Mouse (Mus musculus) liver, embryonic 15.5 days (tissue): ENCODE measurements at regions not wholly inside any gene's neighbourhood (a gene's known extent, or its start where the extent isn't known, plus 50 kb on each side); places are given as distances from the start of the nearest gene placed in this dataset.
A peak's percentile ranks its signal among the peaks of the same experiment; 100 is the strongest.

Experiments used
- ATAC-seq: fragments of 200-750 bp; cut with Nextera tagmentation; 2 replicates; pipeline ENCODE4 v1.8.0; 2017; ENCODE audit warnings: moderate number of reproducible peaks, mild to moderate bottlenecking, moderate library complexity; ENCODE audit not compliant: insufficient read depth
- H3K27ac ChIP-seq: fragments of 300-500 bp; sonication (generic); replicated peaks from 2 replicates; pipeline ENCODE4 v1.5.1; 2015; ENCODE audit warnings: mild to moderate bottlenecking, inconsistent platforms
- H3K27me3 ChIP-seq: fragments of 300-500 bp; sonication (generic); 2 replicates; pipeline ENCODE4 v1.6.1; 2015; ENCODE audit warnings: mild to moderate bottlenecking, inconsistent platforms
- H3K36me3 ChIP-seq: fragments of 300-500 bp; sonication (generic); replicated peaks from 2 replicates; pipeline ENCODE4 v1.6.1; 2015; ENCODE audit warnings: moderate library complexity, mild to moderate bottlenecking, inconsistent platforms
- H3K4me1 ChIP-seq: fragments of 300-500 bp; sonication (generic); replicated peaks from 2 replicates; pipeline ENCODE4 v1.6.1; 2015; ENCODE audit warnings: inconsistent platforms
- H3K4me2 ChIP-seq: fragments of 300-500 bp; sonication (generic); 2 replicates; pipeline ENCODE4 v1.6.1; 2015; ENCODE audit warnings: moderate library complexity, mild to moderate bottlenecking, inconsistent platforms
- H3K4me3 ChIP-seq: fragments of 300-500 bp; sonication (generic); replicated peaks from 2 replicates; pipeline ENCODE4 v1.5.1; 2015; ENCODE audit warnings: mild to moderate bottlenecking, inconsistent platforms
- H3K9ac ChIP-seq: fragments of 300-500 bp; sonication (generic); 2 replicates; pipeline ENCODE4 v1.6.1; 2015; ENCODE audit warnings: moderate library complexity, mild to moderate bottlenecking, inconsistent platforms
- H3K9me3 ChIP-seq: fragments of 300-500 bp; sonication (generic); replicated peaks from 2 replicates; pipeline ENCODE4 v1.6.1; 2016; ENCODE audit warnings: inconsistent platforms
- WGBS: fragments of 180-500 bp; shearing (Covaris S2); methylation state at CpG from one replicate; pipeline ENCODE4 v1.1.7; 2015; ENCODE audit warnings: mixed read lengths; ENCODE audit not compliant: insufficient replicate concordance; 5-methylcytosine and 5-hydroxymethylcytosine counted together

DNA sequence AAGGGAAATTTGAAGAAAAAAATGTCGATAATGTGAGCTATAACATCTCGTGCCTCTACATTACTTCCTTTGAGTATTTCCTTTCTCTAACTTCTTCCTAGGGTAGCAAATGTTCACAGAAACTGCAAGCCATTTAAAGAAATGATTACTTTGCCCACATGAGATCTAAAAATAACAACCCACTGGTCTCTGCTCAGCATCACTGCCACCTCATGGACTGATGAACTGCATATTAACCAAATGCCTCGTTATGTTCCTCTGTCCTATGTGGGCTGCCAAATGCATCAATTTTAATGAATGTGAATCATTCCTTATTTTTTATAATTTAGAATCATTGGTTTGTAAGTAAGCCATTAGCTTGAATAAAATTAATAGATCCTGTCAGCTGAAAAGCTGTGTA is 590.0 kb upstream of the Nr3c2 start:
- Histone ChIP-seq H3K27me3 (no peaks in the 10 kb centered on the region), H3K4me1 (no peaks in the 10 kb centered on the region)

DNA sequence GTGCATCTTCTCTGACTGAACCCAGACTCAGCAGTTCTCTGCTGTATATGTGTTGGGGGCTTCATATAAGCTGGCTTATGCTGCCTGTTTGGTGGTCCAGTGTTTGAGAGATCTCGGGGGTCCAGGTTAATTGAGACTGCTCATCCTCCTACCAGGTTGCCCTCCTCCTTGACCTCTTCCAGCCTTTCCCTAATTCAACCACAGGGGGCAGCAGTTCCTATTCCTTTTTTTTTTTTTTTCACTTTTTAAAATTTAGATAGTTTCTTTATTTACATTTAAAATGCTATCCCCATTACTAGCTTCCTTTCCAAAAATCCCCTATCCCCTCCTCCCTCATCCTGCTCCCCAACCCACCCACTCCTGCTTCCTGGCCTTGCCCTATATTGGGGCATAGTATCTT is 570.7 kb upstream of the Nr3c2 start:
- Histone ChIP-seq H3K4me2 (no peak overlapping the region), H3K36me3 (no peaks in the 10 kb centered on the region), H3K27ac (no peak overlapping the region), H3K4me1 (no peaks in the 10 kb centered on the region), H3K4me3 (no peak overlapping the region), H3K27me3 (no peaks in the 10 kb centered on the region), H3K9ac (no peak overlapping the region), H3K9me3 (no peaks in the 10 kb centered on the region)
- WGBS = 44% methylated on average over 1 of the region's 1 CpGs
- ATAC-seq = no peak

More for the DNA sequence above, 590.0 kb upstream of the Nr3c2 start:
- no peaks in the 10 kb centered on the region for H3K36me3 ChIP-seq
- H3K4me3 ChIP-seq = no peak overlapping the region
- H3K9me3 ChIP-seq = no peaks in the 10 kb centered on the region
- no peak overlapping the region for H3K27ac ChIP-seq
- no peak for ATAC-seq
- H3K9ac ChIP-seq = no peak overlapping the region
- 39% methylated on average over 3 of the region's 3 CpGs for WGBS
- no peak overlapping the region for H3K4me2 ChIP-seq

DNA sequence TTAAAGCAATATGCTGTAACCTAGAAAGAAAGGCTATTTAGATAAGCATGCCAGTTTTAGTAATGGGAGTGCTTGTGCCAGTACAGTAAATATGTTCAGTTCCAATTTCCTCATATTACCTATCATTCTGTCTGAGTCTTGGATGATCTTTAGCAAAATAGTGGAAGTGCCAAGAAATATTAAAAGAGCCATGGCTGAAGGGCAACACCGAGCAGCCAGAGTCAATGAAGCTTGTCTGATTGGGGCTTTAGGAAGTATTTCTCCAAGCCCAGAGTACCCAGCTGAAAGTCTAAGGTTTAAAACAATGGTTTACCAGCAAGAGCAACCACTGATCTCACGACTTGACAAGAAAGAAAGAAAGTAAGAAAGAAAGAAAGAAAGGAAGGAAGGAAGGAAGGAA is 556.2 kb upstream of the Nr3c2 start:
- Histone ChIP-seq H3K4me3 (no peak overlapping the region), H3K4me1 (no peaks in the 10 kb centered on the region), H3K4me2 (no peak overlapping the region), H3K36me3 (no peaks in the 10 kb centered on the region), H3K27ac (no peak overlapping the region), H3K27me3 (no peaks in the 10 kb centered on the region), H3K9ac (no peak overlapping the region), H3K9me3 (no peaks in the 10 kb centered on the region)
- ATAC-seq = no peak
- WGBS = 39% methylated on average over 2 of the region's 2 CpGs

DNA sequence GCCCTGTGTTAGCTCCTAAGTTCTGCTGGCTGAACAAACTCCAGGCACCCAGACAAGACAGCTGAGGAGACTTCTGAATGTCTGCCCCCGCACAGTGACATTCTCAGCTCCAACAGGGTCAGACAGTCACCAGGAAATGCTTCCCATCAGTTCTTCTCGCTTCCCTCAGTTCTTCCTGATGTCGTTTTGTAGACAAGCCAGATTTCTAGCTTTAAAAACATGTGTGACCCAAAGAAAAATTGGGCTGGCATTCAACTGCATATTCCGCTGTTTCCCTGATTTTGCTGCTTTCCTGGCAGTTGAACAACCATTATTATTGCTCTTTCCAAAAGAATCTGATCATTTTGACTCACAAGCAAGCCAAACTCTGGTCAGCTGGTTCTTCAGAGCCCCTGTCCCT is 553.1 kb upstream of the Nr3c2 start:
- no peak overlapping the region for H3K4me2 ChIP-seq
- H3K27me3 ChIP-seq = no peaks in the 10 kb centered on the region
- ATAC-seq = no peak

DNA sequence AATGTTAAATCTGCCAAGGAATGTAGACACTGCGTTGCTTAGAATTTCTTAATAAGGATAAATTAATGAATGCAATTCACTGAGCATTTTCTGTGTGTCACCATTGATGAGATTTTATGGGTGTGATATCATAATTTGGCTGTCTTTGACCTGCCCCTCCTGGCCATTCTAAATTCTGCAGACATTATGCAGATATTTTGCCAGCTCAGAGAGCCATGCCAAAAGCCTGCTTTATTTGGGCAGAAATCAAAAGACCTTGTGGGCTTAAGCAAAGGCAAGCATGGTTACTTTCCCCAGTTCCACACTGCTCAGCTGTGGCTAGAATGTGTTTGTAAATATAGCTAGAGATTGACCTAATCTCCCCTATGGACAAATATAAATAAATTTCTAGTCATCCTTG is 552.4 kb upstream of the Nr3c2 start:
- WGBS = 67% methylated on average over 1 of the region's 1 CpGs
- H3K36me3 ChIP-seq = no peaks in the 10 kb centered on the region
- no peak overlapping the region for H3K4me2 ChIP-seq
- no peak overlapping the region for H3K4me3 ChIP-seq
- no peak overlapping the region for H3K9ac ChIP-seq
- H3K27ac ChIP-seq = no peak overlapping the region
- H3K9me3 ChIP-seq = no peaks in the 10 kb centered on the region
- no peaks in the 10 kb centered on the region for H3K27me3 ChIP-seq
- no peak for ATAC-seq
- no peaks in the 10 kb centered on the region for H3K4me1 ChIP-seq

More for the DNA sequence above, 553.1 kb upstream of the Nr3c2 start:
- Histone ChIP-seq H3K9ac (no peak overlapping the region), H3K4me3 (no peak overlapping the region), H3K27ac (no peak overlapping the region), H3K9me3 (no peaks in the 10 kb centered on the region), H3K4me1 (no peaks in the 10 kb centered on the region), H3K36me3 (no peaks in the 10 kb centered on the region)
- WGBS = 46% methylated on average over 4 of the region's 4 CpGs

DNA sequence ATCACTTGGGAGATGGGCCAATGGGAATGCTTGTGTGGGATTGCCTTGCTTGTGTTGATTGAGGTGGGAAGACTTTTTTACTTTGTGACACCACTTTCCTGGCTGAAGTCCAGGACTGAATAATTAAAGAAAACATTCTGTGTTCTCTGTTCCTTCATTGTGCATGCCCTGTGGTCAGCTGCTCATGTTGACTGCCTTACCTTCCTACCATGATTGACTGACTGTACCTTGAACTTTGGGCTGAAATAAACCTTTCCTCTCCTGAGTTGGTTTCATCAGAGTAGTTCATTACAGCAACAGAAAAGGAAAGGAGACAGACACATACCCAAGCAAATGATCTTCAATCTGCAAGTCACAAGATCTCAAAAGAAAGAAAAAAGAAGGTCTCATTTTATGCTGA is 524.9 kb upstream of the Nr3c2 start:
- no peaks in the 10 kb centered on the region for H3K9me3 ChIP-seq

DNA sequence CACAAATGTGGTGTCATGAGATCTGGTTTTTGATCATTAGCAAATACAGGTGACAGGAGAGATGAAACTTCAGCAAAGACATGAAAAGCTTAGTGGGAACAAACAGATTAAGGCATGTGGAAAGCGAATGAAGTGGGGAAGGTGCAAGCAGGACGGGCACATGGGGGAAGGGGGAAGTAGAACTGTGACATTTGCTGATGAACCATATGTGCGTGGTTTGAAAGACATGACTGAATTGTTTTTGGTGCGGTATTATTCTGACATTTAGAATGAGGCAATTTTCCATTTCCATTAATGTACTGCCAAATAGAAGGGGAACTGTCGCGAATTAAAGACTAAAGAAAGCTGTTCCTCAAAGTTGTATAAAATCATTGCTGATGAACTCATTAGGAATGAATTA is 521.5 kb upstream of the Nr3c2 start:
- 68% methylated on average over 6 of the region's 6 CpGs for WGBS
- ATAC-seq = no peak
- H3K4me1 ChIP-seq = no peaks in the 10 kb centered on the region
- no peak overlapping the region for H3K4me2 ChIP-seq
- no peak overlapping the region for H3K27ac ChIP-seq
- H3K27me3 ChIP-seq = no peaks in the 10 kb centered on the region
- no peaks in the 10 kb centered on the region for H3K9me3 ChIP-seq
- H3K9ac ChIP-seq = no peak overlapping the region
- H3K4me3 ChIP-seq = no peak overlapping the region
- no peaks in the 10 kb centered on the region for H3K36me3 ChIP-seq

More for the DNA sequence above, 524.9 kb upstream of the Nr3c2 start:
- ATAC-seq = peak; percentile 47; the same call in 1 of the 2 replicates
- H3K4me1 ChIP-seq = no peaks in the 10 kb centered on the region
- H3K4me2 ChIP-seq = no peak overlapping the region
- no peaks in the 10 kb centered on the region for H3K36me3 ChIP-seq
- H3K4me3 ChIP-seq = no peak overlapping the region
- no peak overlapping the region for H3K27ac ChIP-seq
- no peaks in the 10 kb centered on the region for H3K27me3 ChIP-seq
- no peak overlapping the region for H3K9ac ChIP-seq

DNA sequence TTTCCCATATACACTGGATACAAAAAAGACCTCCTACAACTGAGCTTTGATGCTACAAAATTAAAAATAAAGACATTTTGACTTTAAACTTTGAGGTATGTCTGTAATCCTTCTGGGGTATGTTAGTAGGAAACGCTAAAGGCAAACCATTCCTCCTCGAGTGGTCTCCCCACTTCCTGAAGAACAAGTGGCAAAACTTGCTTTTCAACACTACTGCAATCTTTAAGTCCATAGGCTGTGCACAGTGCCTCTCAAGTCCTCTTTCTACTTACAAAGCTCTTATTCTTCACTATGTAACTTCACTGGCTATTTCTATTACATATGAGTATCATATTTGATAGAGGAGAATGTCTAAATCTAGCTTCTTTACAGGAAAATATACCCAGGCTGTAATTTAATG is 517.6 kb upstream of the Nr3c2 start:
- ATAC-seq = no peak

DNA sequence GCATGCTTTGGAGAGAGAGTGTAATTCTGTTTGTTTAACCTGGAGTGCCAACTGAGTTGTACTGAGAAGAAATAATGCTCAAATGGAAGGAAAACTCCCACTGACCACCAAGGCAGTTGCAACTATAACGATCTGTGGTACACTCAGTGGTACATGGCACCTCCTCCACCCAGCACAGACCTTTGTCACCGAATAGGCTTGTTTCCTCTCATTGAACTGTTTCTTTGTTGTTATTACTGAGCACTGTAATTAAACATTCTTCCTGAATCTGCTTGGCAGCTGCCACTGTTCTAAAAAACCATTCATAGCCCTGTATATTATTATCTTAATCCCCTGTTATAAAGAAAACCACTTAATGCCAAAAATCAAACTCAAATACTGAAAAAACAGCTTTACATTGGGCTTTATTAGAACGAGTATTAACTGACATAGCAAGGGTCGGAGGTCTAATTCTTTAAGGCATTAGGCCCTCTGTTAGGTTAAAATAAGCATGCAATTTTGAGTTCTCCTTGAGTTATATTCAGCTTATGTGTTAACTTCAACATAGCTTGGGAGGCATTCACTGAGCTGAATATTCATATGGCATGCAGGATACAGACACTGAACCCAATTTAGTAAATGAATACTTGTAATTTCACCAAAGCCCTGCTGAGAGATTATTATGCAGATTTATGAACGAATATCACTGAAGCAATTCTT is 515.5 kb upstream of the Nr3c2 start:
- H3K9me3 ChIP-seq = no peaks in the 10 kb centered on the region
- ATAC-seq = no peak
- H3K27ac ChIP-seq = no peak overlapping the region
- H3K4me3 ChIP-seq = no peak overlapping the region
- no peak overlapping the region for H3K4me2 ChIP-seq
- no peaks in the 10 kb centered on the region for H3K27me3 ChIP-seq
- WGBS = 38% methylated on average over 5 of the region's 5 CpGs
- no peak overlapping the region for H3K9ac ChIP-seq
- H3K36me3 ChIP-seq = no peaks in the 10 kb centered on the region
- H3K4me1 ChIP-seq = no peaks in the 10 kb centered on the region

More for the DNA sequence above, 517.6 kb upstream of the Nr3c2 start:
- H3K9ac ChIP-seq = no peak overlapping the region
- no peak overlapping the region for H3K27ac ChIP-seq
- no peaks in the 10 kb centered on the region for H3K36me3 ChIP-seq
- H3K4me3 ChIP-seq = no peak overlapping the region
- H3K4me2 ChIP-seq = no peak overlapping the region
- H3K4me1 ChIP-seq = no peaks in the 10 kb centered on the region
- H3K27me3 ChIP-seq = no peaks in the 10 kb centered on the region
- WGBS = 19% methylated on average over 2 of the region's 2 CpGs
- H3K9me3 ChIP-seq = no peaks in the 10 kb centered on the region

DNA sequence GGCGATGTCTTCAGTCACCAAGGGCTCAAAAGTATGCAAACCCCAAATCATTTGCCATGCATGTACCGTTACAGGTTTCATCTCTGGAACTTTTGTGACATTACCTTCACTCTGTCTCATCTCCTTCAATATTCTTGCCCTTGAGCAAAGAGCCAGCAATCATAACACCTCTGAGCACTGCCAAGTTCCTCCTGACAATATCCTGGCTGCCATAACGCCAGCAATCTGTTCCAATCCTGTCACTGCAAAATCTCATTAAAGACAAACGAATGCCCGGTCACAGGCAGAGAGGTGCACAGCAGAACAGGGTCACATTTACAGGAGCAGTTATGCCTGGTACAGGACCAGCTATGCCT is 515.0 kb upstream of the Nr3c2 start:
- WGBS = 63% methylated on average over 5 of the region's 5 CpGs
- Histone ChIP-seq H3K4me2 (no peak overlapping the region), H3K9ac (no peak overlapping the region), H3K9me3 (no peaks in the 10 kb centered on the region), H3K36me3 (no peaks in the 10 kb centered on the region), H3K27ac (no peak overlapping the region), H3K4me3 (no peak overlapping the region), H3K4me1 (no peaks in the 10 kb centered on the region), H3K27me3 (no peaks in the 10 kb centered on the region)
- no peak for ATAC-seq

DNA sequence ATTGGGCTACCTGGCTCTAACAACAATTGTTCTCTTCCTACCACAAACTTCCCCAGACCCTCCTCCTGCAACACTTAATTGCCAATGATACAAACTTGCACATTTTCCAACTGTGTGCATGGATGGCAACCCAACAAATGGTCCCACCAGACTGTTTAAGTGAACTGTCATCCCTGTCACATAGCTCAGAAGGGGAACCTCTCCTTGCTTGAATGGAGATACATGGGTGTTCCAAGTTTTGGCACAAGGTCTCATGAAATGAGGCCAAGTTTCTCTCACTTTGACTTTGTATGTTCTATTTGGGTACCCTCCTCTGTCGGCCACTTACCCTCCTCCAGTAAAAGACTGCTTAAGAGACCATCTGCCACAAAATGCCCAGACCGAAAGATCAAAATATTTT is 507.2 kb upstream of the Nr3c2 start:
- Histone ChIP-seq H3K27ac (no peak overlapping the region), H3K27me3 (no peaks in the 10 kb centered on the region), H3K4me2 (no peak overlapping the region), H3K4me3 (no peak overlapping the region), H3K9ac (no peak overlapping the region), H3K36me3 (no peaks in the 10 kb centered on the region), H3K4me1 (no peaks in the 10 kb centered on the region), H3K9me3 (no peaks in the 10 kb centered on the region)
- 57% methylated on average over 2 of the region's 2 CpGs for WGBS
- no peak for ATAC-seq

DNA sequence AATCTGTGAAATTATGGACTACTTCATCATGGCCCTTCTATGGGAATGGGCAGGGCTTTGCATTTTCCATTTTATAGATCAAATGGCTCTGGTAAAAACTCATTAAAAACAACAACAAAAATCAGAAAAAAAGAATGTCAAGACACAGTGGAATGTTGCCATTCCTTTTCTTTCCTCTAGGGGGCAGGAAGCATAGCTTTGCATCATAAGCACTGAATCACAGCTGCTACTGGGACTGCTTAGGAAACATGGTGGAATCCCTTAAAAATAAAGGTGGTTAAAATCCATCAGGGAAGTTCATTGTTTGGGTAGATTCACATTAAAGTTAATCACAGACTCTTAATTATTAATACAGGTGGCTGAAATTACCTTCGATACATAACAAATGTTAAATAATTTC is 476.8 kb upstream of the Nr3c2 start:
- Histone ChIP-seq H3K4me1 (no peaks in the 10 kb centered on the region), H3K9me3 (no peaks in the 10 kb centered on the region), H3K27me3 (no peaks in the 10 kb centered on the region), H3K9ac (no peak overlapping the region), H3K4me2 (no peak overlapping the region), H3K4me3 (no peak overlapping the region), H3K36me3 (no peaks in the 10 kb centered on the region), H3K27ac (no peak overlapping the region)
- WGBS = 77% methylated on average over 1 of the region's 1 CpGs
- no peak for ATAC-seq
